Mouse (Mus musculus) embryonic facial prominence, embryonic 14.5 days (tissue): Measurements from ENCODE around the gene Ell. TPM values are rescaled to one million over a fixed set of nuclear protein-coding genes. Genes with fewer than 3 reads are reported as not detected.

Experiments used
- ATAC-seq: fragments of 200-750 bp; cut with Nextera tagmentation; 2 replicates; pipeline ENCODE4 v1.8.0; 2017; ENCODE audit warnings: low read depth, moderate number of reproducible peaks, moderate TSS enrichment
- DNase-seq: peaks from one replicate; pipeline ENCODE4 v3.0.0-alpha.2; 2015; ENCODE audit warnings: low spot score
- H3K27ac ChIP-seq: fragments of 300-500 bp; sonication (generic); replicated peaks from 2 replicates; pipeline ENCODE4 v1.5.1; 2014; ENCODE audit warnings: low read depth, mild to moderate bottlenecking, low read length, moderate library complexity
- H3K27me3 ChIP-seq: fragments of 300-500 bp; sonication (generic); replicated peaks from 2 replicates; pipeline ENCODE4 v1.6.1; 2014; ENCODE audit warnings: low read length; ENCODE audit not compliant: control insufficient read depth, insufficient read depth
- H3K36me3 ChIP-seq: fragments of 300-500 bp; sonication (generic); 2 replicates; pipeline ENCODE4 v1.6.1; 2014; ENCODE audit warnings: low read length, mixed read lengths; ENCODE audit not compliant: control insufficient read depth, insufficient read depth
- H3K4me1 ChIP-seq: fragments of 300-500 bp; sonication (generic); 2 replicates; pipeline ENCODE4 v1.6.1; 2014; ENCODE audit warnings: antibody characterized with exemption, low read length; ENCODE audit not compliant: control insufficient read depth, insufficient read depth
- H3K4me2 ChIP-seq: fragments of 300-500 bp; sonication (generic); 2 replicates; pipeline ENCODE4 v1.6.1; 2014; ENCODE audit warnings: low read depth, mild to moderate bottlenecking, low read length, moderate library complexity, mixed read lengths
- H3K4me3 ChIP-seq: fragments of 300-500 bp; sonication (generic); 2 replicates; pipeline ENCODE4 v1.5.1; 2014; ENCODE audit warnings: low read depth, mild to moderate bottlenecking, low read length
- H3K9ac ChIP-seq: fragments of 300-500 bp; sonication (generic); 2 replicates; pipeline ENCODE4 v1.6.1; 2014; ENCODE audit warnings: low read depth, mild to moderate bottlenecking, low read length, moderate library complexity, mixed read lengths
- H3K9me3 ChIP-seq: fragments of 300-500 bp; sonication (generic); 2 replicates; pipeline ENCODE4 v1.6.1; 2016; ENCODE audit warnings: low read length; ENCODE audit not compliant: control insufficient read depth
- WGBS: fragments of 180-500 bp; shearing (Covaris S2); extraction: QIAGEN DNeasy Blood & Tissue Kit; methylation state at CpG from one replicate; pipeline ENCODE4 v1.1.7; 2014; 5-methylcytosine and 5-hydroxymethylcytosine counted together
- polyA plus RNA-seq: library from polyadenylated mRNA; unstranded; fragments of >200 nt; fragmentation: Nextera tagmentation; extraction: Ambion mirVana; gene quantifications from 2 replicates; pipeline ENCODE4 v1.2.1, GENCODE M21; 2014

The Ell gene
- polyA plus RNA-seq, 1 experiment from 2014 or later, result 17.3 TPM

DNA sequence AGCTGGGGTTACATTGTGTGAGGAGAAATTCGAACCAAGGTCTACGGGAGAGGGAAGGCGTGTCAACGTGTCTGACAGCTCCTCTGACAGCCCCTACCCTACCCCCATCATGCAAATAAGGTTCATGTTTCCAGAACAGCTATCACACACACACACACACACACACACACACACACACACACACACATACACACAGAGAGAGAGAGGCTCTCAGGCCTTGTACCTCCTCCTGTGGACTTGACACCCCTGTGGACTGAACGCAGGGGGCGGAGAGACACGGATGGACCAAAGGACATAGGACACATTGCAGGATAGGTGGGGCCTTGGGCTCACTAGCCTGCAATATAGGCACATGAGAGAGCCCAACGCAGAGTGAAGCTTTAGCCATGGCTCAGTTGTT, 97.6 kb downstream of the Ell start:
- H3K36me3 ChIP-seq, result no peaks in the 10 kb centered on the region
- no peak for DNase-seq
- H3K27me3 ChIP-seq, result no peaks in the 10 kb centered on the region
- WGBS, result 45% methylated on average over 8 of the region's 8 CpGs
- H3K9me3 ChIP-seq, result no peaks in the 10 kb centered on the region
- H3K9ac ChIP-seq, result no peak overlapping the region; the same call in 1 of the 2 replicates
- ATAC-seq, result no peak
- H3K4me1 ChIP-seq, result peaks cover 6% of the 10 kb centered on the region; the same call in 1 of the 2 replicates
- no peak overlapping the region for H3K4me2 ChIP-seq
- no peak overlapping the region for H3K27ac ChIP-seq
- no peak overlapping the region for H3K4me3 ChIP-seq

GRCm38 (mm10) chr8:70638752-70639151, 99.5 kb downstream of the Ell start:
- WGBS, result 76% methylated on average over 9 of the region's 9 CpGs
- H3K4me2 ChIP-seq, result no peak overlapping the region
- H3K4me3 ChIP-seq, result no peak overlapping the region
- DNase-seq (no peak), ATAC-seq (no peak)
- H3K36me3 ChIP-seq, result no peaks in the 10 kb centered on the region
- H3K4me1 ChIP-seq, result peaks cover 4% of the 10 kb centered on the region; the same call in 1 of the 2 replicates
- H3K9me3 ChIP-seq, result no peaks in the 10 kb centered on the region
- H3K9ac ChIP-seq, result no peak overlapping the region
- H3K27me3 ChIP-seq, result no peaks in the 10 kb centered on the region
- H3K27ac ChIP-seq, result no peak overlapping the region; the same call in 1 of the 2 replicates

Other genes starting within 250 kb of the Ell start
- 47.4 and 49.2 TPM in 2 replicates for gene Ddx49, start 237.0 kb upstream of the Ell start, polyA plus RNA-seq
- 314 and 345 TPM in 2 replicates for gene Cope, start 236.9 kb upstream of the Ell start, polyA plus RNA-seq
- gene Cers1, start 223.7 kb upstream of the Ell start, polyA plus RNA-seq, result 10.0 and 10.7 TPM in 2 replicates
- gene Gdf1, start 209.6 kb upstream of the Ell start, polyA plus RNA-seq, result 1.7 TPM in 1 of 2 replicates, not detected in the other
- gene Upf1, start 186.2 kb upstream of the Ell start, polyA plus RNA-seq, result 18.9 and 19.1 TPM in 2 replicates
- 9.5 and 9.9 TPM in 2 replicates for gene Comp, start 165.9 kb upstream of the Ell start, polyA plus RNA-seq
- gene Crtc1, start 99.9 kb upstream of the Ell start, polyA plus RNA-seq, result 19.3 and 22.1 TPM in 2 replicates
- gene Klhl26, start 62.5 kb upstream of the Ell start, polyA plus RNA-seq, result 18.7 and 21.5 TPM in 2 replicates
- 10.2 and 14.5 TPM in 2 replicates for gene Tmem59l, start 52.1 kb upstream of the Ell start, polyA plus RNA-seq
- 67.3 and 68.1 TPM in 2 replicates for gene Crlf1, start 46.3 kb upstream of the Ell start, polyA plus RNA-seq
- gene Rex1bd, start 32.7 kb upstream of the Ell start, polyA plus RNA-seq, result 144 and 148 TPM in 2 replicates
- 991 and 1,091 TPM in 2 replicates for gene Uba52, start 28.7 kb upstream of the Ell start, polyA plus RNA-seq
- 202 and 234 TPM in 2 replicates for gene Fkbp8, start 11.7 kb upstream of the Ell start, polyA plus RNA-seq
- gene Kxd1, start 11.5 kb upstream of the Ell start, polyA plus RNA-seq, result 51.0 and 59.8 TPM in 2 replicates
- 94.5 and 107 TPM in 2 replicates for gene Isyna1, start 54.9 kb downstream of the Ell start, polyA plus RNA-seq
- gene Ssbp4, start 69.4 kb downstream of the Ell start, polyA plus RNA-seq, result 120 and 132 TPM in 2 replicates
- 1.8 and 2.3 TPM in 2 replicates for gene Lrrc25, start 76.7 kb downstream of the Ell start, polyA plus RNA-seq
- gene Gdf15, start 93.0 kb downstream of the Ell start, polyA plus RNA-seq, result 0.28 and 0.29 TPM in 2 replicates
- gene Pgpep1, start 120.9 kb downstream of the Ell start, polyA plus RNA-seq, result 59.8 and 62.7 TPM in 2 replicates
- 199 and 223 TPM in 2 replicates for gene Lsm4, start 133.8 kb downstream of the Ell start, polyA plus RNA-seq
- 103 and 121 TPM in 2 replicates for gene Jund, start 159.5 kb downstream of the Ell start, polyA plus RNA-seq
- gene Iqcn, start 164.0 kb downstream of the Ell start, polyA plus RNA-seq, result not detected in 2 replicates
- gene Gm3336, start 179.1 kb downstream of the Ell start, polyA plus RNA-seq, result not detected in 2 replicates
- 0.16 and 0.22 TPM in 2 replicates for gene Pde4c, start 184.3 kb downstream of the Ell start, polyA plus RNA-seq
- gene Rab3a, start 215.2 kb downstream of the Ell start, polyA plus RNA-seq, result 36.3 and 39.0 TPM in 2 replicates
- gene Mpv17l2, start 221.5 kb downstream of the Ell start, polyA plus RNA-seq, result 34.2 and 36.5 TPM in 2 replicates
- gene Pik3r2, start 237.3 kb downstream of the Ell start, polyA plus RNA-seq, result 61.5 and 70.3 TPM in 2 replicates